Mouse (Mus musculus): ENCODE results near the gene Hist1h4j. TPM values are rescaled to one million over a fixed set of nuclear protein-coding genes. Genes with fewer than 3 reads are reported as not detected.
"Not testable (repeated sequence)": the region's sequence is repeated elsewhere in the genome, so short reads cannot be mapped to it uniquely, and the experiment has no call there.

Hist1h4j gene
- polyA plus RNA-seq (2016; fragmentation: Nextera tagmentation; extraction: Ambion mirVana) = 0.59 and 0.75 TPM in 2 replicates

- not testable (repeated sequence) for H3K36me3 ChIP-seq; H3K9me3 ChIP-seq (replicated peaks); H3K27me3 ChIP-seq (replicated peaks)
- ATAC-seq = peak; percentile 91
- peak within 1 kb of the TSS; percentile 77 for H3K4me2 ChIP-seq
- H3K27ac ChIP-seq = peak within 1 kb of the TSS; percentile 95
- H3K9ac ChIP-seq = peak within 1 kb of the TSS; percentile 77
- H3K4me1 ChIP-seq = peaks cover 39% of the 10 kb centered on the region
- WGBS (ENCODE audit: insufficient replicate concordance) = under 1% methylated on average over 48 of the region's 56 CpGs
- peak within 1 kb of the TSS; percentile 62 for H3K4me3 ChIP-seq
Measured at GRCm38 (mm10) chr13:21734906-21735767, at the start of gene Hist1h4j. TSS of gene Hist1h4j (plus strand) at chr13:21735064.

DNA sequence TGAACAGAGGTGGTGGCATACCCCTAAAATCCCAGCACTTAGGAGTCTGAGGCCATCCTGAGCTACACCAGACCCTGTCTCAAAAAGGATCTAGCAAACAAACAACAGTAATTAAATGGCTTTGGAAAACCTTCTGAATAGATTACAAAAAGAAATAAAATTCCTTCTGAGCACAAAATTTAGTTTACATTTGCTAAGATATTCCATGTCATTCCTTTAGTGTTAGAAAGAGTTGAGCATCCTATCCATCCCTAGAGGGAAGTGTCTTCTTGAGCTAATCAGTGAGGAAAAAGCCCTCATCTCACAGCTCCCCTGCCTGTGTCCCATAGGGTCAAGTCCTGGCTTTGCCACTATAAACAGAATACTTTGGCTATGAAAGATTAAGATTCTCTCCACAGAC, 37.1 kb upstream of the Hist1h4j start, which contains the start of gene Olfr1359:
Olfr1359 (plus strand) TSS at position 301 of the 400 bp plus-strand sequence.
- no peak for ATAC-seq
- Histone ChIP-seq H3K27me3 (replicated peaks) (peaks cover 7% of the 10 kb centered on the region; the same call in 1 of the 2 replicates), H3K9me3 (replicated peaks) (no peaks in the 10 kb centered on the region), H3K4me1 (no peaks in the 10 kb centered on the region), H3K36me3 (no peaks in the 10 kb centered on the region), H3K4me2 (no peak within 1 kb of the TSS), H3K27ac (no peak within 1 kb of the TSS), H3K9ac (no peak within 1 kb of the TSS), H3K4me3 (no peak within 1 kb of the TSS)

GRCm38 (mm10) chr13:21706669-21707068, 28.2 kb upstream of the Hist1h4j start:
- Histone ChIP-seq H3K9me3 (replicated peaks) (no peaks in the 10 kb centered on the region), H3K4me3 (no peak overlapping the region), H3K27ac (no peak overlapping the region), H3K4me1 (peaks cover 7% of the 10 kb centered on the region), H3K27me3 (replicated peaks) (peaks cover 4% of the 10 kb centered on the region; the same call in 1 of the 2 replicates), H3K4me2 (no peak overlapping the region), H3K9ac (no peak overlapping the region), H3K36me3 (no peaks in the 10 kb centered on the region)
- ATAC-seq = no peak
- 58% methylated on average over 4 of the region's 4 CpGs for WGBS (ENCODE audit: insufficient replicate concordance)

- Histone ChIP-seq H3K9me3 (replicated peaks) (no peaks in the 10 kb centered on the region), H3K36me3 (no peaks in the 10 kb centered on the region), H3K9ac (peak overlapping the region; percentile 75), H3K27ac (peak overlapping the region; percentile 81), H3K4me1 (peaks cover 19% of the 10 kb centered on the region), H3K4me2 (peak overlapping the region; percentile 85), H3K4me3 (peak overlapping the region; percentile 72), H3K27me3 (replicated peaks) (no peaks in the 10 kb centered on the region)
- ATAC-seq = peak; percentile 72
- under 1% methylated on average over 32 of the region's 32 CpGs for WGBS (ENCODE audit: insufficient replicate concordance)
Measured at GRCm38 (mm10) chr13:21710031-21710711, 24.7 kb upstream of the Hist1h4j start.

GRCm38 (mm10) chr13:21710821-21711525, 23.9 kb upstream of the Hist1h4j start:
- Histone ChIP-seq H3K36me3 (no peaks in the 10 kb centered on the region), H3K9ac (peak overlapping the region; percentile 67), H3K4me2 (peak overlapping the region; percentile 85), H3K4me1 (peaks cover 24% of the 10 kb centered on the region), H3K27me3 (replicated peaks) (no peaks in the 10 kb centered on the region), H3K9me3 (replicated peaks) (no peaks in the 10 kb centered on the region), H3K27ac (peak overlapping the region; percentile 2), H3K4me3 (peak overlapping the region; percentile 65)
- peak; percentile 67 for ATAC-seq
- WGBS (ENCODE audit: insufficient replicate concordance) = 2% methylated on average over 22 of the region's 22 CpGs

GRCm38 (mm10) chr13:21711698-21712097, 23.2 kb upstream of the Hist1h4j start:
- Histone ChIP-seq H3K27me3 (replicated peaks) (no peaks in the 10 kb centered on the region), H3K4me1 (peaks cover 25% of the 10 kb centered on the region), H3K27ac (peak overlapping the region; percentile 2; the same call in 1 of the 2 replicates), H3K36me3 (no peaks in the 10 kb centered on the region), H3K9me3 (replicated peaks) (no peaks in the 10 kb centered on the region), H3K4me3 (peak overlapping the region; percentile 65), H3K9ac (peak overlapping the region; percentile 67), H3K4me2 (peak overlapping the region; percentile 85)
- 23% methylated on average over 4 of the region's 4 CpGs for WGBS (ENCODE audit: insufficient replicate concordance)
- no peak for ATAC-seq

DNA sequence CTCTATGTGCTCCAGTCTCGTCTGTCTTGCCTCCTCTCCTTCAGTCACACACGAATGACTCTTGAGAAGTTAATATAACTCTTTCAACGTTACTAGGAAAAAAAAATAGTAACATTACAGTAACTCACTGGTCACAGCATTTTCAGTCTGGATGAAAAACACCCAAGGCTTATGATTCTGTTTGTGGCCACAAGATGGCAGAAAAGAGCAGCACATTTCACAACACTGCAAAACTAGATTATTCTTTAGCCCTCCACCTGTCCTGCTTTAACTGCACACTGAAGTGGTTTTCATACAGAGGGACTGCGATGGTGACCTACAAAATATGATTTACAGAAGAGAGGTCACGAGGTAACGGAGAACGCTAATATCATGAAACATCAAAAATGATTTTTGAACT, 20.1 kb upstream of the Hist1h4j start:
- H3K4me1 ChIP-seq = peaks cover 46% of the 10 kb centered on the region
- peak overlapping the region; percentile 99 for H3K27ac ChIP-seq
- peak overlapping the region; percentile 91 for H3K4me2 ChIP-seq
- H3K27me3 ChIP-seq (replicated peaks) = no peaks in the 10 kb centered on the region
- H3K4me3 ChIP-seq = peak overlapping the region; percentile 59
- ATAC-seq = no peak
- no peaks in the 10 kb centered on the region for H3K9me3 ChIP-seq (replicated peaks)
- peak overlapping the region; percentile 85 for H3K9ac ChIP-seq
- no peaks in the 10 kb centered on the region for H3K36me3 ChIP-seq
- WGBS (ENCODE audit: insufficient replicate concordance) = 2% methylated on average over 7 of the region's 7 CpGs

DNA sequence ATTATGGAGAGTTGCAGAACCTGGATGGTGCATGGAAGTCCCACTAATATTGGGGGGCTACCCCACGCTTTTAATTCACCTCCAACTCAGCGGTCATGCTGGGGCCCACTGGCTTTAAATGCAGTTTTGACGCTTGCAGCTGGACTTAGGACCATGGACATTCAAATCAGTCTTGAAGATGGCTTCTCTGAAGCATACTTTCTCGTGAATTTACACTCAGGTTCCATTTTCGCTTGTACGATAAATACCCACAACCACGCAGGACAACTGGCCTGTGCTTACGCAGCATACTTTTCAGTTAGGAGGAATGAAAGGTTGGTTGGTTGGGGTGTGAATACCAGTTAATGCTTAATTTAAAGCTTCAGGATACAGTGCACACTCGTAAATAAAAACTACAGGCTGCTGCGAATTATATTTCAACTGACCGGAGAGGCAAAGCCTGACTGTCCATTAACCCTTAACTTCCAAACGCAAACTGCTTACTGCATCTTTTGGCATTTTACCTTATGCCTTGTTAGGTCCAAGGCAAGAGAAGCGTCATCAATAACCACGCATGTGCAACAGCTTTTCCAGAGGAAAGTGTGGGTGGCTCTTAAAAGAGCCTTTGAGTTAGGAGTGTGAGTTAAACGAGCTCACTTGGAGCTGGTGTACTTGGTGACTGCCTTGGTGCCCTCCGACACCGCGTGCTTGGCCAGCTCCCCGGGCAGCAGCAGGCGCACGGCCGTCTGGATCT, 19.6 kb upstream of the Hist1h4j start:
- ATAC-seq = no peak
- Histone ChIP-seq H3K9ac (peak overlapping the region; percentile 85), H3K27ac (peak overlapping the region; percentile 99), H3K27me3 (replicated peaks) (no peaks in the 10 kb centered on the region), H3K36me3 (no peaks in the 10 kb centered on the region), H3K4me2 (peak overlapping the region; percentile 91), H3K9me3 (replicated peaks) (no peaks in the 10 kb centered on the region), H3K4me1 (peaks cover 52% of the 10 kb centered on the region), H3K4me3 (peak overlapping the region; percentile 59)
- under 1% methylated on average over 22 of the region's 22 CpGs for WGBS (ENCODE audit: insufficient replicate concordance)

GRCm38 (mm10) chr13:21715864-21716539, 18.9 kb upstream of the Hist1h4j start, which contains the start of the genes Hist1h2bl and Hist1h2ai:
TSS of gene Hist1h2bl (minus strand) at chr13:21716143.
TSS of gene Hist1h2ai (plus strand) at chr13:21716422.
- peak within 1 kb of the TSS; percentile 59 for H3K4me3 ChIP-seq
- under 1% methylated on average over 35 of the region's 50 CpGs for WGBS (ENCODE audit: insufficient replicate concordance)
- H3K4me1 ChIP-seq = peaks cover 59% of the 10 kb centered on the region
- peak within 1 kb of the TSS; percentile 99 for H3K27ac ChIP-seq
- H3K4me2 ChIP-seq = peak within 1 kb of the TSS; percentile 91
- ATAC-seq = peak; percentile 85
- peak within 1 kb of the TSS; percentile 85 for H3K9ac ChIP-seq
- not testable (repeated sequence) for H3K9me3 ChIP-seq (replicated peaks); H3K27me3 ChIP-seq (replicated peaks); H3K36me3 ChIP-seq

DNA sequence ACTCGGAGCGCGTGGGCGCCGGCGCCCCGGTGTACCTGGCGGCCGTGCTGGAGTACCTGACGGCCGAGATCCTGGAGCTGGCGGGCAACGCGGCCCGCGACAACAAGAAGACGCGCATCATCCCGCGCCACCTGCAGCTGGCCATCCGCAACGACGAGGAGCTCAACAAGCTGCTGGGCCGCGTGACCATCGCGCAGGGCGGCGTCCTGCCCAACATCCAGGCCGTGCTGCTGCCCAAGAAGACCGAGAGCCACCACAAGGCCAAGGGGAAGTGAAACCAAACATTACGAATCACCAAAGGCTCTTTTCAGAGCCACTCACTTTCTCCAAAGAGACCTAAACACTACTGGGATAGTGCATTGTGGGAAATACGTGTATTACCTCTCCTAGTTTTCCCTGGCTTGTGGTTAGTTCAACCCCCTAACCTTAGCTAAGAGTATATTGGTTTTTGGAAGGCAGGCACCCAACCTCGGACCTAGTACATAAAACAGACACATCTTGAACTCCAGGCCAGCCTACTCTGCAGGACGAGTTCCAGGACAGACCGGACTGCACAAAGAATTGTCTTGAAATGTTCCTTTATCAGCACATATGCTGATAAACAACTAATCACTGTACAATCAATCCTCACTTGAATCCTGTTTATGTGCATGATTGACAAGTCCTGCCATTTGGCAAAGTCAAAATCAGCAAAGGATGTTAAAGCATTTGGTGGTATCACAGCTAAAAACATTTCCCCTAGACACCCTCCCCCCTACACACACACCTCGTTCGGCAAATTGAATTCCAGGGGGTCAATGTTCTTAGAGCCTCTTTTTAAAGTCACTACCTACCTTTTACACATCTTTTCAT, 18.1 kb upstream of the Hist1h4j start:
- peak overlapping the region; percentile 91 for H3K4me2 ChIP-seq
- H3K9me3 ChIP-seq (replicated peaks); H3K36me3 ChIP-seq; H3K27me3 ChIP-seq (replicated peaks): not testable (repeated sequence)
- H3K4me3 ChIP-seq = peak overlapping the region; percentile 59
- H3K9ac ChIP-seq = peak overlapping the region; percentile 85
- under 1% methylated on average over 15 of the region's 38 CpGs for WGBS (ENCODE audit: insufficient replicate concordance)
- H3K4me1 ChIP-seq = peaks cover 53% of the 10 kb centered on the region
- peak overlapping the region; percentile 99 for H3K27ac ChIP-seq
- peak; percentile 2 for ATAC-seq
